Mouse (Mus musculus): ENCODE data around the gene Bbs2. TPM values are rescaled to one million over a fixed set of nuclear protein-coding genes. Genes with fewer than 3 reads are reported as not detected.

The Bbs2 gene
- polyA plus RNA-seq, 1 experiment: 13.0 TPM

DNA sequence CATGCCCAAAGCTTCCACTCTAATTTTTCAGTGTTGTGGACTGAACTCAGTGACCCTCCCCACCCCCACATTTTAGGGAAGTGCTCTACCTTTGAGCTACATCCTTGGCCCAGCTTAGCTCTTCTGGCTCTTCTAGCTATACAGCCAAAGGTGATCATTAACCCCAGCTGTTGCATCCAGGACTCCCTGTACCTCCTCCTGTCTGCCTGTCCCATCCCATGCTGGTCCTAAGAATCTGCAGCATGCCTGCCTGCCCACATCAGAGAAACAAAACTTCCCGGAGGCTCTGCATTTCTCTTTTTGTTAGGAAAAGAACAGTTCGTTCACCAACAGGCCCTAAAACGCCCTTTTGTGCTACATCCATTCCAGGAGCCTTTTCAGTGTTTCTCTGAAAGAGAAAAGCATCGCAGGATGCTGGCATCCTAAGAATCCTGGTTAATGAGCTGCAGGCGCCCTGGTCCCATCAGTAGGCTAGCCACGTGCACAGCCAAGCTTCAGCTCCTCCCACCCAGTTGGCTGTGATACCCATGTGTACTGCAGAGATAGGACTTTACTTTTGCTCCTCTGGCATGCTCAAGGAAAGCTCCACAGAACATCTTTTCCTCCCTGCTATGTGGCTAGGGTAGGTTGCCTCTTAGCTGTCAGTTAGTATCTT, 20.2 kb upstream of the Bbs2 start:
- no peak for DNase-seq
- TF ChIP-seq POLR2A (IDR thresholded peaks at IDR 0.05; ENCODE audit: control insufficient read depth, extremely low read depth, insufficient read depth, low read length, poor library complexity): no peak
- TF ChIP-seq CTCF (IDR thresholded peaks at IDR 0.05; ENCODE audit: borderline replicate concordance, control insufficient read depth, extremely low read depth, insufficient read depth, low read length, poor library complexity): no peak
- Histone ChIP-seq H3K27me3 (ENCODE audit: control insufficient read depth, insufficient read depth, low read length) (no peaks in the 10 kb centered on the region), H3K4me1 (replicated peaks; ENCODE audit: control insufficient read depth, insufficient read depth, low read length) (no peaks in the 10 kb centered on the region), H3K4me3 (ENCODE audit: control insufficient read depth, insufficient read depth, low read length) (no peak overlapping the region), H3K27ac (ENCODE audit: control insufficient read depth, insufficient read depth, low read length) (no peak overlapping the region), H3K36me3 (ENCODE audit: control insufficient read depth, insufficient read depth, low read length) (no peaks in the 10 kb centered on the region)
- 74% methylated on average over 6 of the region's 6 CpGs for WGBS

- Histone ChIP-seq H3K27me3 (ENCODE audit: control insufficient read depth, insufficient read depth, low read length) (no peaks in the 10 kb centered on the region), H3K4me3 (ENCODE audit: control insufficient read depth, insufficient read depth, low read length) (no peak overlapping the region), H3K27ac (ENCODE audit: control insufficient read depth, insufficient read depth, low read length) (no peak overlapping the region), H3K4me1 (replicated peaks; ENCODE audit: control insufficient read depth, insufficient read depth, low read length) (no peaks in the 10 kb centered on the region), H3K36me3 (ENCODE audit: control insufficient read depth, insufficient read depth, low read length) (no peaks in the 10 kb centered on the region)
- no peak for DNase-seq
- TF ChIP-seq POLR2A (IDR thresholded peaks at IDR 0.05; ENCODE audit: control insufficient read depth, extremely low read depth, insufficient read depth, low read length, poor library complexity) (no peak), CTCF (IDR thresholded peaks at IDR 0.05; ENCODE audit: borderline replicate concordance, control insufficient read depth, extremely low read depth, insufficient read depth, low read length, poor library complexity) (no peak)
- 90% methylated on average over 2 of the region's 2 CpGs for WGBS
These were observed 15.2 kb upstream of the Bbs2 start for GRCm38 (mm10) chr8:94113972-94114371.

DNA sequence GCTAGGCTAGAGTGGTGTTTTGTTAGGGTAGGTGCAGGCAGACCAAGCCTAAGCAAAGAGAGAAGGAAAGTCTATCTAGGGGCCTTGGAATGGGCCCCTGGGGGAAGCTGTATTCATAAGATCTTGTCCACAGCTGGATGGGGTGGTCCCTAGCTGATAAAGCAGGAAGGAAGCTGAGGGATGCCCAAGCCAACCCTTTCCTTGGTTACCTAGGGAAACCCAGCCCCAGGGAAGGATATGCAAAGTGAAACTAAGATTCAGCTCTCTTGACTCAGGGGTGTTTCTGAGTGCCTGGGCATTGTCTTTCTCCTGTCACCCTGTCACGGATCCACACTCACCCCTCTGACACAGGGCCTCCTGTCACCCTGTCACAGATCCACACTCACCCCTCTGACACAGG, 14.7 kb upstream of the Bbs2 start:
- TF ChIP-seq POLR2A (IDR thresholded peaks at IDR 0.05; ENCODE audit: control insufficient read depth, extremely low read depth, insufficient read depth, low read length, poor library complexity): no peak
- TF ChIP-seq CTCF (IDR thresholded peaks at IDR 0.05; ENCODE audit: borderline replicate concordance, control insufficient read depth, extremely low read depth, insufficient read depth, low read length, poor library complexity): no peak
- Histone ChIP-seq H3K36me3 (ENCODE audit: control insufficient read depth, insufficient read depth, low read length) (no peaks in the 10 kb centered on the region), H3K27ac (ENCODE audit: control insufficient read depth, insufficient read depth, low read length) (no peak overlapping the region), H3K27me3 (ENCODE audit: control insufficient read depth, insufficient read depth, low read length) (no peaks in the 10 kb centered on the region), H3K4me3 (ENCODE audit: control insufficient read depth, insufficient read depth, low read length) (no peak overlapping the region), H3K4me1 (replicated peaks; ENCODE audit: control insufficient read depth, insufficient read depth, low read length) (no peaks in the 10 kb centered on the region)
- DNase-seq: no peak
- WGBS: 14% methylated on average over 1 of the region's 1 CpGs

GRCm38 (mm10) chr8:94110526-94111177, 11.9 kb upstream of the Bbs2 start:
- TF ChIP-seq CTCF (IDR thresholded peaks at IDR 0.05; ENCODE audit: borderline replicate concordance, control insufficient read depth, extremely low read depth, insufficient read depth, low read length, poor library complexity): no peak
- H3K4me3 ChIP-seq (ENCODE audit: control insufficient read depth, insufficient read depth, low read length): no peak overlapping the region
- no peaks in the 10 kb centered on the region for H3K4me1 ChIP-seq (replicated peaks; ENCODE audit: control insufficient read depth, insufficient read depth, low read length)
- H3K27ac ChIP-seq (ENCODE audit: control insufficient read depth, insufficient read depth, low read length): no peak overlapping the region
- H3K27me3 ChIP-seq (ENCODE audit: control insufficient read depth, insufficient read depth, low read length): no peaks in the 10 kb centered on the region
- DNase-seq: no peak
- H3K36me3 ChIP-seq (ENCODE audit: control insufficient read depth, insufficient read depth, low read length): no peaks in the 10 kb centered on the region
- WGBS: 91% methylated on average over 6 of the region's 6 CpGs

DNA sequence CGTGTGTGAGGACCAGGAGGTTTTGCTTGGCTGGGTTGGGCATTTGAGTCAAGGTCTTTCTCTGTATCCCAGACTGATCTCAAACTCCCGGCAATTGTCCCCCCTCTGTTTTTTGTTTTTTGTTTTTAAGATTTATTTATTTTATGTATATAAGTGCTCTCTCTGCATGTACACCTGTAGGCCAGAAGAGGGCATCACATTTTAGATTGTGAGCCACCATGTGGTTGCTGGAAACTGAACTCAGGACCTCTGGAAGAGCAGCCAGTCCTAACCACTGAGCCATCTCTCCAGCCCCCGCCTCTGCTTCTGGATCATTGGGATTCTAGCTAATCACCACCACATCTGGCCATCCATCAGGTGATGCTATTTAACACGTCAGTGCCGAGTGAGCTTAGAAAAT, 11.1 kb upstream of the Bbs2 start:
- no peak for DNase-seq
- no peak overlapping the region for H3K4me3 ChIP-seq (ENCODE audit: control insufficient read depth, insufficient read depth, low read length)
- H3K4me1 ChIP-seq (replicated peaks; ENCODE audit: control insufficient read depth, insufficient read depth, low read length): no peaks in the 10 kb centered on the region
- H3K36me3 ChIP-seq (ENCODE audit: control insufficient read depth, insufficient read depth, low read length): no peaks in the 10 kb centered on the region
- no peak for TF ChIP-seq POLR2A (IDR thresholded peaks at IDR 0.05; ENCODE audit: control insufficient read depth, extremely low read depth, insufficient read depth, low read length, poor library complexity)
- no peak for TF ChIP-seq CTCF (IDR thresholded peaks at IDR 0.05; ENCODE audit: borderline replicate concordance, control insufficient read depth, extremely low read depth, insufficient read depth, low read length, poor library complexity)
- H3K27ac ChIP-seq (ENCODE audit: control insufficient read depth, insufficient read depth, low read length): no peak overlapping the region
- H3K27me3 ChIP-seq (ENCODE audit: control insufficient read depth, insufficient read depth, low read length): no peaks in the 10 kb centered on the region
- WGBS: 95% methylated on average over 5 of the region's 5 CpGs

GRCm38 (mm10) chr8:94109396-94109795, 10.7 kb upstream of the Bbs2 start:
- Histone ChIP-seq H3K36me3 (ENCODE audit: control insufficient read depth, insufficient read depth, low read length) (no peaks in the 10 kb centered on the region), H3K4me1 (replicated peaks; ENCODE audit: control insufficient read depth, insufficient read depth, low read length) (no peaks in the 10 kb centered on the region), H3K27me3 (ENCODE audit: control insufficient read depth, insufficient read depth, low read length) (no peaks in the 10 kb centered on the region), H3K4me3 (ENCODE audit: control insufficient read depth, insufficient read depth, low read length) (no peak overlapping the region), H3K27ac (ENCODE audit: control insufficient read depth, insufficient read depth, low read length) (no peak overlapping the region)
- 99% methylated on average over 6 of the region's 6 CpGs for WGBS
- no peak for TF ChIP-seq POLR2A (IDR thresholded peaks at IDR 0.05; ENCODE audit: control insufficient read depth, extremely low read depth, insufficient read depth, low read length, poor library complexity)
- TF ChIP-seq CTCF (IDR thresholded peaks at IDR 0.05; ENCODE audit: borderline replicate concordance, control insufficient read depth, extremely low read depth, insufficient read depth, low read length, poor library complexity): no peak
- no peak for DNase-seq

All from thymus, adult 2 months (tissue).